Mouse (Mus musculus) ZHBTc4 (cell line): Measurements from ENCODE around the gene Ctf1.
"Not testable (repeated sequence)": the region's sequence is repeated elsewhere in the genome, so short reads cannot be mapped to it uniquely, and the experiment has no call there.

ENCODE experiments used
- DNase-seq: peaks from one replicate; pipeline ENCODE4 v3.0.0-alpha.2; 2011; ENCODE audit warnings: low read depth, low spot score

Gene Ctf1

GRCm38 (mm10) chr7:127693290-127693689 lies 19.2 kb upstream of the Ctf1 start:
- DNase-seq = peak; percentile 63

GRCm38 (mm10) chr7:127693730-127694129 lies 18.8 kb upstream of the Ctf1 start:
- DNase-seq = not testable (repeated sequence)

- no peak for DNase-seq
These were observed 13.6 kb upstream of the Ctf1 start for GRCm38 (mm10) chr7:127698986-127699385.

- no peak for DNase-seq
These were observed 11.7 kb upstream of the Ctf1 start for GRCm38 (mm10) chr7:127700712-127701331.

- no peak for DNase-seq
These were observed 8.9 kb upstream of the Ctf1 start for GRCm38 (mm10) chr7:127703561-127704178.

GRCm38 (mm10) chr7:127704598-127704997 lies 7.9 kb upstream of the Ctf1 start:
- DNase-seq = no peak

GRCm38 (mm10) chr7:127705706-127706105 lies 6.8 kb upstream of the Ctf1 start:
- DNase-seq = no peak

GRCm38 (mm10) chr7:127707045-127707956 lies 5.2 kb upstream of the Ctf1 start:
- DNase-seq = peak; percentile 34

GRCm38 (mm10) chr7:127707957-127708206 lies 4.7 kb upstream of the Ctf1 start:
- DNase-seq = no peak

- peak; percentile 98 for DNase-seq
These were observed 4.1 kb upstream of the Ctf1 start, which contains the start of gene Bcl7c for GRCm38 (mm10) chr7:127708207-127709078. Gene Bcl7c (minus strand): TSS chr7:127708933.

- no peak for DNase-seq
These were observed 3.1 kb upstream of the Ctf1 start for GRCm38 (mm10) chr7:127709261-127709979.

GRCm38 (mm10) chr7:127711031-127711430 lies 1.5 kb upstream of the Ctf1 start:
- no peak for DNase-seq

- no peak for DNase-seq
These were observed 1.1 kb upstream of the Ctf1 start for GRCm38 (mm10) chr7:127711456-127711855.

GRCm38 (mm10) chr7:127714816-127715215 lies 2.3 kb downstream of the Ctf1 start:
- DNase-seq = no peak

- peak; percentile 74 for DNase-seq
These were observed 4.5 kb downstream of the Ctf1 start for GRCm38 (mm10) chr7:127716992-127717391.

- DNase-seq = no peak
These were observed 5.8 kb downstream of the Ctf1 start for GRCm38 (mm10) chr7:127718339-127718738.

GRCm38 (mm10) chr7:127719258-127719657 lies 6.7 kb downstream of the Ctf1 start:
- DNase-seq = no peak

- no peak for DNase-seq
These were observed 13.0 kb downstream of the Ctf1 start for GRCm38 (mm10) chr7:127725490-127725889.

- no peak for DNase-seq
These were observed 13.4 kb downstream of the Ctf1 start for GRCm38 (mm10) chr7:127725924-127726323.

- DNase-seq = peak; percentile 79
These were observed 15.4 kb downstream of the Ctf1 start for GRCm38 (mm10) chr7:127727898-127728297.

- no peak for DNase-seq
These were observed 17.6 kb downstream of the Ctf1 start for GRCm38 (mm10) chr7:127730170-127730569.
